11 mouse cellular contexts compared by ENCODE assay signal in genomic region chr12:50598053-50598988, GRCm38 (mm10). TPM values are rescaled to one million over a fixed set of nuclear protein-coding genes. Genes with fewer than 3 reads are reported as not detected.
A peak's percentile ranks its signal among the peaks of the same experiment; 100 is the strongest.
DNase-seq lines count a peak whose midpoint lies in the region; ATAC-seq and TF ChIP-seq lines count a peak whose summit lies in the region.
"Had no signal": no experiment of that assay in that cellular context is flagged by ENCODE, and none has a peak within 500 bp of the region (broad histone marks: within the 10 kb centered on the region; RNA-seq: fewer than 3 reads in every experiment).

No protein-coding gene starts in this region.

- DNase-seq in left cerebral cortex, postnatal 14 days (ENCODE audit: low spot score in 2 of 2), result peak; percentile 9 to 49
- no peak for DNase-seq in left cerebral cortex, adult 11 months (ENCODE audit: low spot score)
- DNase-seq in layer of hippocampus, adult 8-10 months (ENCODE audit: low spot score in 2 of 2), result peak; percentile 71 to 72
- DNase-seq in telencephalon, adult 2 months (ENCODE audit: low read depth, low spot score), result peak; percentile 40
- DNase-seq in kidney, adult 2 months, result no peak
- no peak for DNase-seq in spleen, postnatal 10 days (ENCODE audit: low spot score in 2 of 2)
- DNase-seq: cerebellum, adult 11 months; kidney, postnatal 25 days; liver, embryonic 13.5 days had no signal

- no peak overlapping the region for H3K4me3 ChIP-seq in forebrain, embryonic 15.5 days
- no peak overlapping the region for H3K4me3 ChIP-seq in forebrain, embryonic 12.5 days (replicated peaks)
- H3K4me3 ChIP-seq in kidney, adult 2 months (ENCODE audit: insufficient read depth, low read depth, low read length), result no peak overlapping the region
- H3K4me3 ChIP-seq: liver, embryonic 13.5 days had no signal

- WGBS in forebrain, embryonic 15.5 days, result 64% methylated on average over 9 of the region's 9 CpGs
- WGBS in forebrain, embryonic 12.5 days, result 86% methylated on average over 9 of the region's 9 CpGs
- 62% methylated on average over 9 of the region's 9 CpGs for WGBS in kidney, adult 2 months

- TF ChIP-seq CTCF in kidney, adult 2 months (conservative IDR thresholded peaks at IDR 0.05; ENCODE audit: insufficient read depth, insufficient read length, low read depth, low read length), result no peak

- no peaks in the 10 kb centered on the region for H3K27me3 ChIP-seq in forebrain, embryonic 15.5 days
- H3K27me3 ChIP-seq in forebrain, embryonic 12.5 days, result no peaks in the 10 kb centered on the region
- no peaks in the 10 kb centered on the region for H3K27me3 ChIP-seq in kidney, adult 2 months (replicated peaks; ENCODE audit: control insufficient read depth, insufficient read depth, low read length)
- H3K27me3 ChIP-seq: liver, embryonic 13.5 days had no signal

- no peaks in the 10 kb centered on the region for H3K36me3 ChIP-seq in forebrain, embryonic 15.5 days
- no peaks in the 10 kb centered on the region for H3K36me3 ChIP-seq in forebrain, embryonic 12.5 days (replicated peaks)
- H3K36me3 ChIP-seq in kidney, adult 2 months (ENCODE audit: control insufficient read depth, insufficient read depth, low read length), result no peaks in the 10 kb centered on the region
- H3K36me3 ChIP-seq: liver, embryonic 13.5 days had no signal

- peaks cover 32% of the 10 kb centered on the region for H3K4me1 ChIP-seq in forebrain, embryonic 15.5 days
- H3K4me1 ChIP-seq in forebrain, embryonic 12.5 days, result peaks cover 4% of the 10 kb centered on the region; the same call in 1 of the 2 replicates
- no peaks in the 10 kb centered on the region for H3K4me1 ChIP-seq in kidney, adult 2 months (ENCODE audit: control insufficient read depth, insufficient read depth, low read length)

- no peak overlapping the region for H3K9ac ChIP-seq in forebrain, embryonic 15.5 days (replicated peaks)
- H3K9ac ChIP-seq in forebrain, embryonic 12.5 days, result no peak overlapping the region
- H3K9ac ChIP-seq: liver, embryonic 13.5 days had no signal

- peak overlapping the region; percentile 68 for H3K27ac ChIP-seq in forebrain, embryonic 15.5 days (replicated peaks)
- H3K27ac ChIP-seq in forebrain, embryonic 12.5 days, result no peak overlapping the region
- H3K27ac ChIP-seq in kidney, adult 2 months (ENCODE audit: insufficient read depth, low read depth, low read length), result no peak overlapping the region
- H3K27ac ChIP-seq: liver, embryonic 13.5 days had no signal

- peak; percentile 77; the same call in 1 of the 2 replicates for ATAC-seq in forebrain, embryonic 15.5 days (replicated peaks)
- no peak for ATAC-seq in forebrain, embryonic 12.5 days (ENCODE audit: low FRiP score)

- H3K4me2 ChIP-seq in forebrain, embryonic 15.5 days (replicated peaks), result no peak overlapping the region
- H3K4me2 ChIP-seq in forebrain, embryonic 12.5 days, result no peak overlapping the region
- H3K4me2 ChIP-seq: liver, embryonic 13.5 days had no signal

- TF ChIP-seq POLR2A in kidney, adult 2 months (IDR thresholded peaks at IDR 0.05; ENCODE audit: low read depth, low read length), result no peak

- intact Hi-C loops in left cerebral cortex, postnatal 14 days (cut with DNase I), result no loop called here

- no peaks in the 10 kb centered on the region for H3K9me3 ChIP-seq in forebrain, embryonic 15.5 days
- H3K9me3 ChIP-seq in forebrain, embryonic 12.5 days, result no peaks in the 10 kb centered on the region
- H3K9me3 ChIP-seq: liver, embryonic 13.5 days had no signal

RNA-seq across cellular contexts. Expression of gene Prkd1, which starts 50.6 kb away (rescaled TPM):
- 6.6 and 7.4 TPM in 2 replicates for polyA plus RNA-seq in forebrain, embryonic 15.5 days (2015; fragmentation: Nextera tagmentation; extraction: Ambion mirVana)
- 8.2 and 8.7 TPM in 2 replicates for polyA plus RNA-seq in forebrain, embryonic 12.5 days (2016; fragmentation: Nextera tagmentation; extraction: Ambion mirVana)
- total RNA-seq in left cerebral cortex, postnatal 14 days (2021), result 1 to 10 TPM; 7.1 to 7.4 TPM
- 10 to 100 TPM; 13.0 to 14.7 (median 13.9) TPM for total RNA-seq in layer of hippocampus, adult 8-10 months (2022)
- polyA plus RNA-seq in kidney, adult 2 months (2012; rRNA removed), result 3.4 TPM in 2 replicates

Comparison
In these comparisons a context has a peak if more than half of its experiments do, and no peak if none do; other contexts are left out.
1. DNase-seq: peak in left cerebral cortex, postnatal 14 days (2 of 2), layer of hippocampus, adult 8-10 months (2 of 2) and telencephalon, adult 2 months (single experiment); none in left cerebral cortex, adult 11 months (single experiment), kidney, adult 2 months (single experiment) and spleen, postnatal 10 days (0 of 2).